Mouse (Mus musculus): Measurements from ENCODE around the gene H2-Ab1.

GRCm38 (mm10) chr17:34304751-34305150, 47.3 kb downstream of the H2-Ab1 start:
- TF ChIP-seq CTCF (IDR thresholded peaks at IDR 0.05; ENCODE audit: control insufficient read depth, insufficient read depth, low read length) = no peak
- TF ChIP-seq POLR2A (IDR thresholded peaks at IDR 0.05; ENCODE audit: borderline replicate concordance, control insufficient read depth, low read depth, low read length) = no peak

Measured in bone marrow, adult 2 months (tissue).